Mouse (Mus musculus) common myeloid progenitor, adult 5-6 weeks (primary cell): ENCODE measurements around the gene Cd79b. TPM values are rescaled to one million over a fixed set of nuclear protein-coding genes. Genes with fewer than 3 reads are reported as not detected.

Experiments
- total RNA-seq: library from RNA; stranded (forward); fragments of 200-1000, 187-1606 nt; gene quantifications from 2 replicates; pipeline ENCODE4 v1.2.3, GENCODE M21; 2017

The Cd79b gene
- total RNA-seq, 1 experiment from 2014 or later, result 16.6 TPM

Other genes with a start within 250 kb of the Cd79b start
- 14.5 and 21.1 TPM in 2 replicates for gene Taco1, start 248.7 kb downstream of the Cd79b start, total RNA-seq
- gene Map3k3, start 230.1 kb downstream of the Cd79b start, total RNA-seq, result 14.7 and 28.0 TPM in 2 replicates
- not detected in 2 replicates for gene Gm10840, start 153.9 kb downstream of the Cd79b start, total RNA-seq
- gene Limd2, start 153.9 kb downstream of the Cd79b start, total RNA-seq, result 22.7 and 26.6 TPM in 2 replicates
- gene Strada, start 112.6 kb downstream of the Cd79b start, total RNA-seq, result 22.1 and 25.4 TPM in 2 replicates
- gene Ccdc47, start 98.4 kb downstream of the Cd79b start, total RNA-seq, result 170 and 212 TPM in 2 replicates
- 86.2 and 103 TPM in 2 replicates for gene Ddx42, start 97.8 kb downstream of the Cd79b start, total RNA-seq
- gene Ftsj3, start 58.7 kb downstream of the Cd79b start, total RNA-seq, result 172 and 203 TPM in 2 replicates
- 102 and 109 TPM in 2 replicates for gene Psmc5, start 58.6 kb downstream of the Cd79b start, total RNA-seq
- gene Smarcd2, start 41.8 kb downstream of the Cd79b start, total RNA-seq, result 211 and 253 TPM in 2 replicates
- gene Tcam1, start 38.1 kb downstream of the Cd79b start, total RNA-seq, result 3.1 and 3.3 TPM in 2 replicates
- not detected in 2 replicates for gene Gh, start 12.9 kb downstream of the Cd79b start, total RNA-seq
- gene Scn4a, start 38.5 kb upstream of the Cd79b start, total RNA-seq, result 0.05 TPM in 1 of 2 replicates, not detected in the other
- not detected in 2 replicates for gene Prr29, start 50.7 kb upstream of the Cd79b start, total RNA-seq
- 54.6 and 70.8 TPM in 2 replicates for gene Icam2, start 73.3 kb upstream of the Cd79b start, total RNA-seq
- 21.1 and 32.6 TPM in 2 replicates for gene Ern1, start 173.1 kb upstream of the Cd79b start, total RNA-seq